Mouse (Mus musculus) bone marrow, adult 2 months (tissue): ENCODE results near the gene Fbxl22.

ENCODE experiments used
- CTCF ChIP-seq: fragments of 200-500 bp; IDR thresholded peaks from 2 replicates; pipeline ENCODE4 v1.5.1; 2011; ENCODE audit warnings: low read length, control low read depth; ENCODE audit not compliant: control insufficient read depth, insufficient read depth
- POLR2A ChIP-seq: fragments of 200-500 bp; IDR thresholded peaks from 2 replicates; pipeline ENCODE4 v1.6.1; 2011; ENCODE audit warnings: low read depth, mild to moderate bottlenecking, control low read depth, low read length, borderline replicate concordance; ENCODE audit not compliant: control insufficient read depth

GRCm38 (mm10) chr9:66521595-66521994, 7.2 kb upstream of the Fbxl22 start:
- TF ChIP-seq CTCF = no peak
- no peak for TF ChIP-seq POLR2A
